Mouse (Mus musculus) heart, embryonic 13.5 days (tissue): ENCODE data around the gene Acadl. TPM values are rescaled to one million over a fixed set of nuclear protein-coding genes. Genes with fewer than 3 reads are reported as not detected.

Experiments
- ATAC-seq: fragments of 200-750 bp; cut with Nextera tagmentation; 2 replicates; pipeline ENCODE4 v1.8.0; 2017; ENCODE audit warnings: moderate TSS enrichment; ENCODE audit not compliant: insufficient number of reproducible peaks, low FRiP score, low TSS enrichment; ENCODE audit errors: extremely low read depth
- H3K27ac ChIP-seq: fragments of 300-500 bp; sonication (generic); replicated peaks from 2 replicates; pipeline ENCODE4 v1.5.1; 2015; ENCODE audit warnings: moderate library complexity, mild to moderate bottlenecking, inconsistent platforms
- H3K27me3 ChIP-seq: fragments of 300-500 bp; sonication (generic); replicated peaks from 2 replicates; pipeline ENCODE4 v1.6.1; 2015; ENCODE audit warnings: mild to moderate bottlenecking, inconsistent platforms
- H3K36me3 ChIP-seq: fragments of 300-500 bp; sonication (generic); 2 replicates; pipeline ENCODE4 v1.6.1; 2015; ENCODE audit warnings: mild to moderate bottlenecking, inconsistent platforms
- H3K4me1 ChIP-seq: fragments of 300-500 bp; sonication (generic); 2 replicates; pipeline ENCODE4 v1.6.1; 2015; ENCODE audit warnings: inconsistent platforms
- H3K4me2 ChIP-seq: fragments of 300-500 bp; sonication (generic); 2 replicates; pipeline ENCODE4 v1.6.1; 2015; ENCODE audit warnings: inconsistent platforms, mild to moderate bottlenecking, moderate library complexity
- H3K4me3 ChIP-seq: fragments of 300-500 bp; sonication (generic); 2 replicates; pipeline ENCODE4 v1.5.1; 2015; ENCODE audit warnings: moderate library complexity, mild to moderate bottlenecking, inconsistent platforms
- H3K9ac ChIP-seq: fragments of 300-500 bp; sonication (generic); 2 replicates; pipeline ENCODE4 v1.6.1; 2015; ENCODE audit warnings: inconsistent platforms, mild to moderate bottlenecking, moderate library complexity
- H3K9me3 ChIP-seq: fragments of 300-500 bp; sonication (generic); 2 replicates; pipeline ENCODE4 v1.6.1; 2016; ENCODE audit warnings: inconsistent platforms
- WGBS: fragments of 180-500 bp; shearing (Covaris S2); methylation state at CpG from one replicate; pipeline ENCODE4 v1.1.7; 2015; ENCODE audit warnings: mixed read lengths; 5-methylcytosine and 5-hydroxymethylcytosine counted together
- polyA plus RNA-seq: library from polyadenylated mRNA; unstranded; fragments of >200 nt; fragmentation: Nextera tagmentation; extraction: Ambion mirVana; gene quantifications from 2 replicates; pipeline ENCODE4 v1.2.1, GENCODE M21; 2015

Gene Acadl
- polyA plus RNA-seq, 1 experiment from 2014 or later, result 459 TPM

GRCm38 (mm10) chr1:66874740-66875139 lies 11.7 kb upstream of the Acadl start:
- Histone ChIP-seq H3K4me3 (no peak overlapping the region), H3K27me3 (no peaks in the 10 kb centered on the region), H3K36me3 (no peaks in the 10 kb centered on the region), H3K4me2 (no peak overlapping the region), H3K9me3 (peaks cover 5% of the 10 kb centered on the region; the same call in 1 of the 2 replicates), H3K27ac (no peak overlapping the region), H3K9ac (no peak overlapping the region), H3K4me1 (peaks cover 14% of the 10 kb centered on the region)
- WGBS, result 88% methylated on average over 6 of the region's 6 CpGs
- ATAC-seq, result no peak

- peak overlapping the region; percentile 79 for H3K27ac ChIP-seq
- WGBS, result 25% methylated on average over 7 of the region's 7 CpGs
- H3K4me3 ChIP-seq, result no peak overlapping the region
- peaks cover 14% of the 10 kb centered on the region for H3K4me1 ChIP-seq
- peak overlapping the region; percentile 24 for H3K4me2 ChIP-seq
- no peak overlapping the region for H3K9ac ChIP-seq
- no peaks in the 10 kb centered on the region for H3K9me3 ChIP-seq
- ATAC-seq, result no peak
- H3K27me3 ChIP-seq, result no peaks in the 10 kb centered on the region
- H3K36me3 ChIP-seq, result no peaks in the 10 kb centered on the region
Observed at GRCm38 (mm10) chr1:66871591-66871990, 8.5 kb upstream of the Acadl start.

- Histone ChIP-seq H3K36me3 (peaks cover 4% of the 10 kb centered on the region), H3K9ac (no peak overlapping the region), H3K4me1 (peaks cover 45% of the 10 kb centered on the region), H3K9me3 (no peaks in the 10 kb centered on the region), H3K27ac (peak overlapping the region; percentile 98), H3K27me3 (no peaks in the 10 kb centered on the region), H3K4me2 (0 out of 2 replicates have a peak overlapping the region, but pooled peaks have one; percentile 9), H3K4me3 (no peak overlapping the region)
- no peak for ATAC-seq
- WGBS, result 41% methylated on average over 4 of the region's 4 CpGs
Observed at GRCm38 (mm10) chr1:66865633-66866032, 2.6 kb upstream of the Acadl start.

GRCm38 (mm10) chr1:66863741-66864495 lies 841 bp upstream of the Acadl start:
- Histone ChIP-seq H3K27me3 (no peaks in the 10 kb centered on the region), H3K9me3 (0 out of 2 replicates have a peak, but pooled peaks cover 2% of the 10 kb centered on the region), H3K36me3 (peaks cover 20% of the 10 kb centered on the region), H3K27ac (peak overlapping the region; percentile 98), H3K4me1 (peaks cover 50% of the 10 kb centered on the region), H3K4me2 (peak overlapping the region; percentile 72), H3K4me3 (peak overlapping the region; percentile 71), H3K9ac (peak overlapping the region; percentile 96)
- no peak for ATAC-seq
- WGBS, result 11% methylated on average over 9 of the region's 9 CpGs

- ATAC-seq, result no peak
- WGBS, result 24% methylated on average over 14 of the region's 14 CpGs
- H3K36me3 ChIP-seq, result peaks cover 39% of the 10 kb centered on the region
- H3K9me3 ChIP-seq, result 0 out of 2 replicates have a peak, but pooled peaks cover 5% of the 10 kb centered on the region
- H3K27ac ChIP-seq, result peak overlapping the region; percentile 98
- peak overlapping the region; percentile 71 for H3K4me3 ChIP-seq
- H3K27me3 ChIP-seq, result no peaks in the 10 kb centered on the region
- peaks cover 50% of the 10 kb centered on the region for H3K4me1 ChIP-seq
- H3K9ac ChIP-seq, result peak overlapping the region; percentile 96
- H3K4me2 ChIP-seq, result peak overlapping the region; percentile 72
Observed at GRCm38 (mm10) chr1:66861764-66862672, 1.1 kb downstream of the Acadl start.

- Histone ChIP-seq H3K27me3 (no peaks in the 10 kb centered on the region), H3K9me3 (peaks cover 6% of the 10 kb centered on the region; the same call in 1 of the 2 replicates), H3K36me3 (peaks cover 85% of the 10 kb centered on the region), H3K4me2 (no peak overlapping the region), H3K9ac (no peak overlapping the region), H3K27ac (no peak overlapping the region), H3K4me3 (no peak overlapping the region), H3K4me1 (no peaks in the 10 kb centered on the region)
- 93% methylated on average over 4 of the region's 4 CpGs for WGBS
- ATAC-seq, result no peak
Observed at GRCm38 (mm10) chr1:66847506-66847905, 15.6 kb downstream of the Acadl start.

GRCm38 (mm10) chr1:66845690-66846318 lies 17.3 kb downstream of the Acadl start:
- Histone ChIP-seq H3K27me3 (no peaks in the 10 kb centered on the region), H3K36me3 (peaks cover 84% of the 10 kb centered on the region), H3K4me1 (0 out of 2 replicates have a peak, but pooled peaks cover 3% of the 10 kb centered on the region), H3K4me2 (no peak overlapping the region), H3K9me3 (peaks cover 6% of the 10 kb centered on the region; the same call in 1 of the 2 replicates), H3K4me3 (no peak overlapping the region), H3K27ac (no peak overlapping the region), H3K9ac (no peak overlapping the region)
- WGBS, result 84% methylated on average over 5 of the region's 5 CpGs
- ATAC-seq, result no peak

- no peak overlapping the region for H3K9ac ChIP-seq
- WGBS, result 82% methylated on average over 10 of the region's 10 CpGs
- peaks cover 78% of the 10 kb centered on the region for H3K36me3 ChIP-seq
- H3K4me1 ChIP-seq, result peaks cover 25% of the 10 kb centered on the region
- no peak overlapping the region for H3K4me2 ChIP-seq
- H3K9me3 ChIP-seq, result no peaks in the 10 kb centered on the region
- ATAC-seq, result no peak
- H3K27ac ChIP-seq, result no peak overlapping the region
- H3K4me3 ChIP-seq, result no peak overlapping the region
- H3K27me3 ChIP-seq, result no peaks in the 10 kb centered on the region
Observed at GRCm38 (mm10) chr1:66841938-66842337, 21.1 kb downstream of the Acadl start.

GRCm38 (mm10) chr1:66841510-66841909 lies 21.6 kb downstream of the Acadl start:
- 71% methylated on average over 6 of the region's 6 CpGs for WGBS
- Histone ChIP-seq H3K4me1 (peaks cover 25% of the 10 kb centered on the region), H3K27ac (0 out of 2 replicates have a peak overlapping the region, but pooled peaks have one; percentile 36), H3K36me3 (peaks cover 77% of the 10 kb centered on the region), H3K9me3 (no peaks in the 10 kb centered on the region), H3K9ac (no peak overlapping the region), H3K27me3 (no peaks in the 10 kb centered on the region), H3K4me3 (no peak overlapping the region), H3K4me2 (no peak overlapping the region)
- ATAC-seq, result no peak

GRCm38 (mm10) chr1:66839755-66840438 lies 23.2 kb downstream of the Acadl start:
- peaks cover 25% of the 10 kb centered on the region for H3K4me1 ChIP-seq
- no peaks in the 10 kb centered on the region for H3K9me3 ChIP-seq
- H3K36me3 ChIP-seq, result peaks cover 75% of the 10 kb centered on the region
- no peak overlapping the region for H3K4me3 ChIP-seq
- H3K27me3 ChIP-seq, result no peaks in the 10 kb centered on the region
- H3K27ac ChIP-seq, result peak overlapping the region; percentile 84
- 40% methylated on average over 7 of the region's 7 CpGs for WGBS
- H3K4me2 ChIP-seq, result peak overlapping the region; percentile 37
- H3K9ac ChIP-seq, result peak overlapping the region; percentile 54
- no peak for ATAC-seq
